Mouse (Mus musculus): ENCODE measurements around the gene Hp. TPM values are rescaled to one million over a fixed set of nuclear protein-coding genes. Genes with fewer than 3 reads are reported as not detected.

The Hp gene
- polyA plus RNA-seq, 1 experiment from 2014 or later: 0.41 TPM

DNA sequence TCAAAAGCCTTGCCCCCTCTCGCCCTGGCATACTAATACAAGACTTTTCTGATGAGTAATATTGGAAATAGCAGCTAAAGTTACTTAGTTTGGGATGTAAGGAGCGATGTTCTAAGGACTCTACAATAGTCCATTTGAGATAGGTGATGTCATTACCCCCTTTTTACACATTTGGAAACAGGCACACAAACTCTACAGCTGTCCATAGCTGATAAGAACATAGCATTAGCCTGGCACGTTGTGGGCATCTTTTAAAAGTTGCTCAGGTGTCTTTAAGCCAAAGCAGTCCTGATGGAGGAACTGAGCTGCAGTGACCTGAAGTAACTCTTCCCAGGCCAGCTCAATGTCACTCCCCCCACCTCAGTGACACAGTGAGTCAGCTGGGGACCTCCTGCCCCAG lies 12.4 kb upstream of the Hp start:
- H3K4me1 ChIP-seq: no peaks in the 10 kb centered on the region
- peaks cover 44% of the 10 kb centered on the region for H3K36me3 ChIP-seq
- no peak for ATAC-seq (ENCODE audit: insufficient number of reproducible peaks, insufficient read depth, low FRiP score, low TSS enrichment, low read depth)
- no peaks in the 10 kb centered on the region for H3K9me3 ChIP-seq
- no peak overlapping the region for H3K9ac ChIP-seq
- 89% methylated on average over 3 of the region's 3 CpGs for WGBS
- no peaks in the 10 kb centered on the region for H3K27me3 ChIP-seq
- no peak overlapping the region for H3K27ac ChIP-seq
- no peak overlapping the region for H3K4me2 ChIP-seq
- H3K4me3 ChIP-seq: no peak overlapping the region

DNA sequence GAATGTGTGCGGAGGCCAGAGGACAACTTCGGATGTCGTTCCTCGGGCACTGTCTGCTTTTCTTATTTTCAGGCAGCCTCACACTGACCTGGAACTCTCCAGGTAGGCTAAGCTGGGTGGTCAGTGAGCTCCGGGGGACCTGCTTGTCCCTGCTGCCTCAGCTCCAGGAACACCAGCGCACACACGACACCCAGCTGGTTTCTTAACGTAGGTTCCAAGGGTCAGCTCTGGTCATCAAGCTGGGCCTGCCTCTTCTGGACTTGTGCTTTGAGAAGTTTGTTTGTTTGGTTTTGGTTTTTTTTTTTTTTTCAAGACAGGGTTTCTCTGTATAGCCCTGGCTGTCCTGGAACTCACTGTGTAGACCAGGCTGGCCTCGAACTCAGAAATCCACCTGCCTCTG lies 11.9 kb upstream of the Hp start:
- no peak for ATAC-seq (ENCODE audit: insufficient number of reproducible peaks, insufficient read depth, low FRiP score, low TSS enrichment, low read depth)
- H3K27ac ChIP-seq: no peak overlapping the region
- 85% methylated on average over 9 of the region's 9 CpGs for WGBS

DNA sequence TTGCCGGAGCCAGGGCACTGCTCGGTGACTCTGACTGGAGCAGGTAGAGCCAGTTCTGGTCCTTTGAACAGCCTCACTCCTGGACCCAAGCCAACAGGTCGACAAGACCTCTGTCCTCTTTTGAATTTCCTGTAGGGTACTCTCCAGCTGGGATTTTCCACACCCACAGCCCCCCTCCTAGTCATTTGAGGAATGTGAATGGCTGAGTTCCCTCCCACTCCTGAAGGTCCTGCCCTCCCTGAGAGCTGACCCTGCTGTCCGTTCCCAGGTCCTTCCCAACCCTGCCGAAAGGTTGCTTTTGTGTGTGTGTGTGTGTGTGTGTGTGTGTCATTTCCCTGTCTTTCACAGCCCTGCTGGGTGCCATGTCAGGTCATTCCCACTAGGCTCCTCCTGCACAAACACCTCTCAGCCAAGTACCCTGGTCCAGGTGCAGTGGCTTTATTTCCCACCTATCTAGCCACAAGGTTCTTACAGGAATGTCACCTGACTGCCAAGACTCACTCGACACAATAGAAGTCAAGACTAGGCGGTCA lies 8.1 kb upstream of the Hp start:
- H3K36me3 ChIP-seq: peaks cover 8% of the 10 kb centered on the region
- H3K4me1 ChIP-seq: no peaks in the 10 kb centered on the region
- no peak overlapping the region for H3K9ac ChIP-seq
- ATAC-seq (ENCODE audit: insufficient number of reproducible peaks, insufficient read depth, low FRiP score, low TSS enrichment, low read depth): peak; percentile 56; the same call in 1 of the 2 replicates
- no peak overlapping the region for H3K4me3 ChIP-seq
- H3K27ac ChIP-seq: no peak overlapping the region
- 55% methylated on average over 7 of the region's 7 CpGs for WGBS
- H3K27me3 ChIP-seq: no peaks in the 10 kb centered on the region
- peaks cover 5% of the 10 kb centered on the region; the same call in 1 of the 2 replicates for H3K9me3 ChIP-seq
- no peak overlapping the region for H3K4me2 ChIP-seq

More for the DNA sequence above, 11.9 kb upstream of the Hp start:
- no peaks in the 10 kb centered on the region for H3K4me1 ChIP-seq
- H3K9ac ChIP-seq: no peak overlapping the region
- peaks cover 43% of the 10 kb centered on the region for H3K36me3 ChIP-seq
- H3K4me3 ChIP-seq: no peak overlapping the region
- H3K9me3 ChIP-seq: no peaks in the 10 kb centered on the region
- H3K27me3 ChIP-seq: no peaks in the 10 kb centered on the region
- H3K4me2 ChIP-seq: no peak overlapping the region

DNA sequence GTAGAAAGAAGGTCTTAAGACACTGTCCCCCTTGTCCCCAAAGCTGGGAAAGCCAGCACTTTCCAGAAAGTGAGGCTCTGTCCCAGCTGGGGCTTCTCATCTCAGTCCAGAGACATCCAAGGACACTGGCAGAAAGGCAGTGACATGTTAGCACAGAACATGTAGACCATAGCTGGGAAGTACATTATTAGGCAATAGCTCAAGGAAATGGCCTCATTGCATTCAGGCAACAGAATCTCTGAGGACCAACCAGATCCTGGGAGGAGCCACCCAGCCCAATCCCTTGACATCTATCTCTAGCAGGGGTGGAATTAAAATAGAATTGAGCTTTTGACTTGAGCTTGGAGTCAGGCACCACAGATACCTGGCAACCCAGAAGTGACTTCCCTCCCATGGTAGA lies 6.7 kb upstream of the Hp start:
- Histone ChIP-seq H3K27ac (no peak overlapping the region), H3K9ac (no peak overlapping the region), H3K27me3 (no peaks in the 10 kb centered on the region), H3K9me3 (peaks cover 5% of the 10 kb centered on the region; the same call in 1 of the 2 replicates), H3K36me3 (no peaks in the 10 kb centered on the region), H3K4me2 (no peak overlapping the region), H3K4me1 (no peaks in the 10 kb centered on the region), H3K4me3 (no peak overlapping the region)
- ATAC-seq (ENCODE audit: insufficient number of reproducible peaks, insufficient read depth, low FRiP score, low TSS enrichment, low read depth): no peak

DNA sequence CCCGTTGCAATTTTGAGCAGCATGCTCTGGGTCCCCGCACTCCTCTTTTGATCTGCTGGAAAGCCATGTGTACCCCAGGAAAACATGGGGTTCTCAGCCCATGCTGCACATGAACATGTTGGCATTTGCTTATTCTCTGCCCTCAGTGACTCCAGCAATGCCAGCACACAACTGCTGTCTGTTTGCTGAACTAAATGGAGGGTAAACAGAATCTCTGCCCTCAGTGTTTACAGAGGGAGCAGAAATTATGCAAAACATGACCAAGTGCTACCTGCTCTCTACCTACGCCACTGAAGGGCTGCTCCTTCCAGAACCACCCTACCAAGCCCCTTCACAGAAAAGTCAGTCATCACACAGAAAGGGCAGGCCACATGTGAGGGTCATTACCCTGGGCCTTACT lies 5.9 kb upstream of the Hp start:
- ATAC-seq (ENCODE audit: insufficient number of reproducible peaks, insufficient read depth, low FRiP score, low TSS enrichment, low read depth): no peak
- Histone ChIP-seq H3K4me1 (no peaks in the 10 kb centered on the region), H3K27ac (no peak overlapping the region), H3K36me3 (no peaks in the 10 kb centered on the region), H3K4me3 (no peak overlapping the region), H3K9ac (no peak overlapping the region), H3K4me2 (no peak overlapping the region), H3K27me3 (no peaks in the 10 kb centered on the region), H3K9me3 (peaks cover 5% of the 10 kb centered on the region; the same call in 1 of the 2 replicates)
- WGBS: 90% methylated on average over 3 of the region's 3 CpGs

DNA sequence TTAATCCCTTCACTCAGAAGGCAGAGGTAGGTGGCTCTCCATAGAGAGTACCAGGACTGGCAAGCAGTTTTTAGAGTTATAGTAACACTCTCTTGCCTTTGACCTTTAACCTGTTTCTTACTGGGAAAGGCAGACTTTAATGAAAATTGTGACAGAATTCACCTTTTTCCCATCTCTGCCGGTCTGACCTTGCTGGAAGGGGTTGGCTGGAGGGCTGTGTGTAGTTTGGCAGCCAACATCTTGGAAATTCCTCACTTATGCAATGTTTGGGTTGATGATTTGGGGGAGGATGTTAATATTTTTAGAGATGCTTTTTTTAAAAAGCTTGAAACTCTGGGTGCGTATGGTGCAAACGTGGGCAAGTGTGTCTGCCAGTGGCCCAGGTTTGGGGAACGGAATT lies 5.3 kb upstream of the Hp start:
- 79% methylated on average over 4 of the region's 4 CpGs for WGBS
- Histone ChIP-seq H3K4me1 (no peaks in the 10 kb centered on the region), H3K9ac (no peak overlapping the region), H3K27me3 (no peaks in the 10 kb centered on the region), H3K9me3 (peaks cover 5% of the 10 kb centered on the region; the same call in 1 of the 2 replicates), H3K4me3 (no peak overlapping the region), H3K27ac (no peak overlapping the region), H3K36me3 (no peaks in the 10 kb centered on the region), H3K4me2 (no peak overlapping the region)
- ATAC-seq (ENCODE audit: insufficient number of reproducible peaks, insufficient read depth, low FRiP score, low TSS enrichment, low read depth): no peak

DNA sequence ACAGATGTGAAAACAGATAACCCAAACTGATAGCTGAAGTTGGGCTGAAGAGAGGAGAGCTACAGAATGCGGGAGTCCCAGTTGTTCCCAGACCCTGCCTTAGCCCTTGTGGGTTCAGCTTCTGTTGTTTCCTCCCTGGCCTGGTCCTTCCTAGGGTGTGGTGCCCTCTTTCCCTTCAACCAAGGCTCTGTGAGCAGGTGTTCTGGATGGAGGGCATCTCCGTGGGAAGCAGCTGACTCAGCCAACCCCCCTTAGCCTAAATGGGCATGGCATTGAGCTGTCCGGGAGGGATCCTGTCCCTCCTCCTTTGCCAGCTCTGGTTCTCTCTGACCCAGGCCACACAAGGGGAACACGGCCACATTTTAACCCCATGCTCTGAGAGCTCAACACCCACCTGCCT lies 2.7 kb downstream of the Hp start:
- WGBS: 72% methylated on average over 4 of the region's 4 CpGs
- H3K9me3 ChIP-seq: no peaks in the 10 kb centered on the region
- H3K4me2 ChIP-seq: no peak overlapping the region
- no peak overlapping the region for H3K9ac ChIP-seq
- H3K27ac ChIP-seq: no peak overlapping the region
- ATAC-seq (ENCODE audit: insufficient number of reproducible peaks, insufficient read depth, low FRiP score, low TSS enrichment, low read depth): no peak
- H3K4me3 ChIP-seq: no peak overlapping the region
- 0 out of 2 replicates have a peak, but pooled peaks cover 13% of the 10 kb centered on the region for H3K36me3 ChIP-seq
- H3K27me3 ChIP-seq: no peaks in the 10 kb centered on the region
- H3K4me1 ChIP-seq: no peaks in the 10 kb centered on the region

DNA sequence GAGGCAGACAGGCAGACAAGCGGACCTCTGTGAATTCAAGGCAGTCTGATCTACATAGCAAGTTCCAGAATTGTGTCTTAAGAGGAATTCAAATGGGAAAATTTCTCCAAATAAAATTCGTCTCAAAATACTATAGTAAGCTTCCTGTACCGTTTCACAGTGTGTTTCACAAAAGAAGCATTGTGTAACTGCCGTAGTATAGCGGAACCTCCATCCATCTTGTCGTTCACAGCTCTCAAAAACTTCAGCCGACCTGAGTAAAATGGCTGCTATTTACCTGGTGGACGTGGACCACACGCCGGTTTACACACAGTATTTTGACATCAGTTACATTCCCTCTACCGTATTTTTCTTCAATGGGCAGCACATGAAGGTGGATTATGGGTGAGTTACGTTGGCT lies 7.8 kb downstream of the Hp start:
- Histone ChIP-seq H3K9me3 (no peaks in the 10 kb centered on the region), H3K4me3 (no peak overlapping the region), H3K4me1 (peaks cover 7% of the 10 kb centered on the region), H3K36me3 (peaks cover 31% of the 10 kb centered on the region; the same call in 1 of the 2 replicates), H3K27ac (no peak overlapping the region), H3K4me2 (no peak overlapping the region), H3K27me3 (no peaks in the 10 kb centered on the region), H3K9ac (no peak overlapping the region)
- ATAC-seq (ENCODE audit: insufficient number of reproducible peaks, insufficient read depth, low FRiP score, low TSS enrichment, low read depth): no peak
- 89% methylated on average over 12 of the region's 12 CpGs for WGBS

DNA sequence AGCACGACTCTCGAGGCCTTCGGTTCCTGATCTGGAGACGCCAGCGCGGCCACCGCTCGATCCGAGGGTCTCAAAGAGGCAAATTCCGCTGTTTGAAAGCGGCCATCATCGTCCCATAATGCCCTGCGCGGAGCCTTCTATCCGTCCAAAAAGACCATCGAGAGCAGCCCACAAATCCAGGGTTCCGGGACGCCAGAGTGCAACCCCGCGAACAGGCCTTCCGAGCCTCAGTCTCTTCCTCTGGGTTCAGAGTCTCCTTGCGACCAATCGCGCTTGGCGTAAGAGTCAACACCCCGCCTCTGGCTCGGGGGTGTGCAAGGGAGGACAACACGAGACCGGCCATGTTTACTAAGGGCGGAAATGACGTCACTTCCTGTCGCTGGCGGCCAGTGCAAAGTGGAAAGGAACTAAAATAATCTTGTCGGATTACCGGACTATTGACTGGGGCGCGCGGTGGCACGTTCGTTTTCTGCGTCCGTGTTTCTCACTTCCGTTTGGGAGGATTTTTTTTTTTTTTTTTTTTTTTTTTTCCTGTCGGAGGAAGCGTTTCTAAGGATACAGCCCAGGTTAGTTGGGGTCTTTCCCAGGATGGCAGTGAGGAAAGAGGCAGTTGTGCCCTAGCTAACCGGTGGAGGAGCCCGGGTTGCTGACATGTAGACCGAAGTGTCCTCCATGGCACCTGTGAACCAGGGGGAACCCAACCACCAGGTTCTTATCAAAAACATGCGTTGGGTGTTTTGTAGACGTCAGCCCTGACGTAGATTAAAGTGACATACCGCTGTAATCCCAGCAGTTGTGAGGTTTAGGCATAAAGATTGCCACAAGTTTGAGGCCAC lies 13.3 kb downstream of the Hp start, which contains the start of the genes Dhx38 and Txnl4b:
Dhx38 (minus strand) TSS at position 364 of the 836 bp plus-strand sequence.
Txnl4b (plus strand) TSS at position 395 of the 836 bp plus-strand sequence.
- H3K4me1 ChIP-seq: peaks cover 16% of the 10 kb centered on the region
- WGBS: under 1% methylated on average over 52 of the region's 52 CpGs
- H3K36me3 ChIP-seq: peaks cover 35% of the 10 kb centered on the region
- peak within 1 kb of the TSS; percentile 79 for H3K4me2 ChIP-seq
- ATAC-seq (ENCODE audit: insufficient number of reproducible peaks, insufficient read depth, low FRiP score, low TSS enrichment, low read depth): peak; percentile 100
- H3K9ac ChIP-seq: peak within 1 kb of the TSS; percentile 95
- no peaks in the 10 kb centered on the region for H3K9me3 ChIP-seq
- H3K27me3 ChIP-seq: no peaks in the 10 kb centered on the region
- peak within 1 kb of the TSS; percentile 96 for H3K4me3 ChIP-seq
- H3K27ac ChIP-seq: peak within 1 kb of the TSS; percentile 93

DNA sequence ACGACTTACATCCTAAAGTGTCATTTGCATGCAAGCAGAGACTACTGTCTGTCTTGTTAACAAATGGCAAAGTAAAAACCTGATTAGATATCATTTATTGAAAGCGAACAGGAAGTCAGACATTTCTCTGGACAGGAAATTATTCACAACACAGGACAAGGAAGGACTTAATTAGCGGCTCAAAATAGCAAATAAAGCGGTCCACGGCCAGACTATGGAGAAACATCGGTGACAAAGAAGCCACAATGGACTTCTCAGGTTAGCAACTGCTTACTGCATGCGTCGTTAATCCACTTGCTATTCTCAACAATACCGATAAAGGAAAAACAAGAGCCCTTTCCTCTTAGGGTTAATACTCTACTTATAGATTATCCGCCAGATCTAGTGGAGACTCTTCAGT lies 14.2 kb downstream of the Hp start:
- Histone ChIP-seq H3K4me2 (peak overlapping the region; percentile 79), H3K4me3 (peak overlapping the region; percentile 96), H3K9ac (peak overlapping the region; percentile 95), H3K4me1 (peaks cover 16% of the 10 kb centered on the region), H3K36me3 (peaks cover 38% of the 10 kb centered on the region), H3K9me3 (no peaks in the 10 kb centered on the region), H3K27me3 (no peaks in the 10 kb centered on the region), H3K27ac (peak overlapping the region; percentile 93; the same call in 1 of the 2 replicates)
- no peak for ATAC-seq (ENCODE audit: insufficient number of reproducible peaks, insufficient read depth, low FRiP score, low TSS enrichment, low read depth)
- WGBS: 7% methylated on average over 10 of the region's 10 CpGs

DNA sequence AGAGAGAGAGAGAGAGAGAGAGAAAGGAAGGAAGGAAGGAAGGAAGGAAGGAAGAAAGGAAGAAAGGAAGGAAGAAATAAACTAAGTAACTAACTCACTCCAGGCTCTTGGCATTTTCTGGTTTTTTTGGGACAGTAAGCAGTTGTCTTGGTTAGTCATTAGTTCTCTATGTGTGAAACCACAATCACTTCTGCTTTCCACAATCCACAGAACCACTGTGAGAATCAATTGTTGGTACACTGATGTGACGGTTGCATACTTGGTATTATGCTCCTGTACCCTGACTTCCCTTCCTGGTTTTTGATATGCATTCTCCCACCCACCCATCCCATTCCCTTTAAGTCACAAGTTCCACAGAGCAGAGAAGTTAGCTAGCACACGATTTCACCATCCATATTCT lies 15.1 kb downstream of the Hp start:
- 69% methylated on average over 2 of the region's 2 CpGs for WGBS
- peak overlapping the region; percentile 79 for H3K4me2 ChIP-seq
- ATAC-seq (ENCODE audit: insufficient number of reproducible peaks, insufficient read depth, low FRiP score, low TSS enrichment, low read depth): no peak

DNA sequence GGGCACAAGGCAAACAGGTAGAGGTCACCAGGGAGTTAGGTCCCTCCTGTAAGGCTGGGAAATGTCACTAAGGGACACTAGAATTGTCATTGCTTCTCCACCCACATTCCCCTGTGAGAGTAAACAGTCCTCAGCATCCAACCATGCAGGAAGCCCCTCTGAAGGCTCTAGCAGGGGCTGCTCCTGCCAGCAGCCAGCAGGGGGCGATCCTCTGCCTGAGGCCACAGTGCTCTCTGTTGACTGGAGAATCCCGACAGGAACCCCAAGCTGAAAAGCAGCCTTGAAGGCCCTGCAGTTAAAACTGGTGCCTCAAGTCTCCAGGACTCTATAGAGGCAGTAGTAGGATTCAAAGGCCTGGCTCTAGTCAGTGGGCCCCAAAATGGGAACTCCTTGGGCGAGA lies 27.3 kb downstream of the Hp start:
- Histone ChIP-seq H3K4me3 (no peak overlapping the region), H3K9ac (no peak overlapping the region), H3K36me3 (peaks cover 100% of the 10 kb centered on the region), H3K4me2 (no peak overlapping the region), H3K27me3 (no peaks in the 10 kb centered on the region), H3K27ac (no peak overlapping the region), H3K4me1 (no peaks in the 10 kb centered on the region), H3K9me3 (no peaks in the 10 kb centered on the region)
- no peak for ATAC-seq (ENCODE audit: insufficient number of reproducible peaks, insufficient read depth, low FRiP score, low TSS enrichment, low read depth)
- 42% methylated on average over 3 of the region's 3 CpGs for WGBS

More for the DNA sequence above, 15.1 kb downstream of the Hp start:
- H3K9ac ChIP-seq: no peak overlapping the region
- H3K27ac ChIP-seq: no peak overlapping the region
- peak overlapping the region; percentile 96; the same call in 1 of the 2 replicates for H3K4me3 ChIP-seq
- peaks cover 40% of the 10 kb centered on the region for H3K36me3 ChIP-seq
- peaks cover 16% of the 10 kb centered on the region for H3K4me1 ChIP-seq
- H3K9me3 ChIP-seq: no peaks in the 10 kb centered on the region
- H3K27me3 ChIP-seq: no peaks in the 10 kb centered on the region
